In the genomic region with DNA sequence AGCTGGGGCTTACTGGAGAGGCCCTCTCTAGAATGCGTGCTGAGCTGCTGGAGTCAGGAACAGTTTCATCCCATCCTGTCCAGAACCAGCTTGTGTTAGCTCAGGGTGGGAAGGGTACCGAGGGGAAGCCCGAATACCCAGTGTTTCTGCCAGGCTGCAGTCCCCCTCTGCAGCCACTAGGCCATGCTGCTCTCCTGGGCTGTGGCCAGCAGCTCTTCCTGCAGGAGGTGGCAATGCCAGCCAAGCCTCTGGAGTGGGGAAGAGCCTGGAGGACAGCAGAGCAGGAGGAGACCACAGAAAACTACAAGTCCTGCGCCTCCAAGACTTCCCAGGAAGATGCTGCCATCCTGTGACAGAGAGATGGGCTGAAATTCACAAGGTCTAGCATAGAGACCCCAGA, we compare ENCODE assay signal across 7 mouse cellular contexts.
DNase-seq lines count a peak whose midpoint lies in the region; ATAC-seq lines count a peak whose summit lies in the region.

No protein-coding gene starts in this region.

- peak; percentile 67 for DNase-seq in midbrain, embryonic 14.5 days
- DNase-seq in adrenal gland, postnatal 36 days = peak; percentile 67 to 68
- DNase-seq in embryonic facial prominence, embryonic 11.5 days (ENCODE audit: low spot score) = peak; percentile 59
- DNase-seq in kidney, postnatal 10 days = peak; percentile 48
- DNase-seq in lung, postnatal 14 days = peak; percentile 56
- no peak for DNase-seq in thymus, postnatal 10 days (ENCODE audit: low spot score in 2 of 2)

- no peak overlapping the region for H3K4me3 ChIP-seq in midbrain, embryonic 14.5 days (replicated peaks; ENCODE audit: low read depth, low read length)
- H3K4me3 ChIP-seq in midbrain, embryonic 15.5 days = no peak overlapping the region
- H3K4me3 ChIP-seq in embryonic facial prominence, embryonic 11.5 days (ENCODE audit: low read depth, low read length) = no peak overlapping the region

- H3K27me3 ChIP-seq in midbrain, embryonic 14.5 days (ENCODE audit: control insufficient read depth, insufficient read depth, low read length) = no peaks in the 10 kb centered on the region
- no peaks in the 10 kb centered on the region for H3K27me3 ChIP-seq in midbrain, embryonic 15.5 days (replicated peaks)
- no peaks in the 10 kb centered on the region for H3K27me3 ChIP-seq in embryonic facial prominence, embryonic 11.5 days (ENCODE audit: control insufficient read depth, insufficient read depth, low read length)

- H3K9ac ChIP-seq in midbrain, embryonic 14.5 days (replicated peaks; ENCODE audit: low read length) = no peak overlapping the region
- no peak overlapping the region for H3K9ac ChIP-seq in midbrain, embryonic 15.5 days
- no peak overlapping the region for H3K9ac ChIP-seq in embryonic facial prominence, embryonic 11.5 days (replicated peaks; ENCODE audit: low read length)

- H3K4me2 ChIP-seq in midbrain, embryonic 14.5 days (ENCODE audit: low read length) = no peak overlapping the region
- H3K4me2 ChIP-seq in midbrain, embryonic 15.5 days = no peak overlapping the region
- H3K4me2 ChIP-seq in embryonic facial prominence, embryonic 11.5 days (ENCODE audit: low read depth, low read length) = no peak overlapping the region

- no peak; the same call in 1 of the 2 replicates for ATAC-seq in midbrain, embryonic 14.5 days (ENCODE audit: low FRiP score, low TSS enrichment)
- no peak for ATAC-seq in midbrain, embryonic 15.5 days (replicated peaks)
- no peak for ATAC-seq in embryonic facial prominence, embryonic 11.5 days (replicated peaks; ENCODE audit: insufficient number of reproducible peaks, low FRiP score, low TSS enrichment, low read depth)

- 40% methylated on average over 4 of the region's 4 CpGs for WGBS in midbrain, embryonic 14.5 days
- 44% methylated on average over 4 of the region's 4 CpGs for WGBS in midbrain, embryonic 15.5 days
- WGBS in embryonic facial prominence, embryonic 11.5 days = 43% methylated on average over 4 of the region's 4 CpGs

- no peaks in the 10 kb centered on the region for H3K9me3 ChIP-seq in midbrain, embryonic 14.5 days (ENCODE audit: control insufficient read depth, low read length)
- H3K9me3 ChIP-seq in midbrain, embryonic 15.5 days = no peaks in the 10 kb centered on the region
- H3K9me3 ChIP-seq in embryonic facial prominence, embryonic 11.5 days (replicated peaks; ENCODE audit: control insufficient read depth, low read length) = no peaks in the 10 kb centered on the region

- H3K36me3 ChIP-seq in midbrain, embryonic 14.5 days (ENCODE audit: control insufficient read depth, insufficient read depth, low read length) = no peaks in the 10 kb centered on the region
- no peaks in the 10 kb centered on the region for H3K36me3 ChIP-seq in midbrain, embryonic 15.5 days (replicated peaks)
- H3K36me3 ChIP-seq in embryonic facial prominence, embryonic 11.5 days (replicated peaks; ENCODE audit: control insufficient read depth, insufficient read depth, low read depth, low read length) = no peaks in the 10 kb centered on the region

- H3K4me1 ChIP-seq in midbrain, embryonic 14.5 days (ENCODE audit: control insufficient read depth, insufficient read depth, low read length) = no peaks in the 10 kb centered on the region
- H3K4me1 ChIP-seq in midbrain, embryonic 15.5 days = no peaks in the 10 kb centered on the region
- peaks cover 2% of the 10 kb centered on the region; the same call in 1 of the 2 replicates for H3K4me1 ChIP-seq in embryonic facial prominence, embryonic 11.5 days (ENCODE audit: control insufficient read depth, insufficient read depth, low read length)

- no peak overlapping the region for H3K27ac ChIP-seq in midbrain, embryonic 14.5 days (replicated peaks; ENCODE audit: low read depth, low read length)
- H3K27ac ChIP-seq in midbrain, embryonic 15.5 days = no peak overlapping the region
- no peak overlapping the region for H3K27ac ChIP-seq in embryonic facial prominence, embryonic 11.5 days (replicated peaks; ENCODE audit: low read depth, low read length)

Comparison
In these comparisons a context has a peak if more than half of its experiments do, and no peak if none do; other contexts are left out.
1. DNase-seq: peak in midbrain, embryonic 14.5 days (single experiment), adrenal gland, postnatal 36 days (2 of 2), embryonic facial prominence, embryonic 11.5 days (single experiment), kidney, postnatal 10 days (single experiment) and lung, postnatal 14 days (single experiment); none in thymus, postnatal 10 days (0 of 2).